Mouse (Mus musculus): Measurements from ENCODE around the gene 2900026A02Rik. TPM values are rescaled to one million over a fixed set of nuclear protein-coding genes. Genes with fewer than 3 reads are reported as not detected.
A peak's percentile ranks its signal among the peaks of the same experiment; 100 is the strongest.

2900026A02Rik gene
- polyA plus RNA-seq, 1 experiment from 2014 or later, result 2.9 TPM

GRCm38 (mm10) chr5:113136951-113137487 is 84.0 kb downstream of the 2900026A02Rik start:
- Histone ChIP-seq H3K27me3 (ENCODE audit: low read depth, poor library complexity, severe bottlenecking) (peaks cover 55% of the 10 kb centered on the region), H3K27ac (no peak overlapping the region), H3K36me3 (no peaks in the 10 kb centered on the region), H3K4me1 (peaks cover 45% of the 10 kb centered on the region), H3K9me3 (replicated peaks) (no peaks in the 10 kb centered on the region), H3K4me3 (peak overlapping the region; percentile 57)
- no peak for DNase-seq (ENCODE audit: low spot score)
- WGBS, result 70% methylated on average over 13 of the region's 13 CpGs

GRCm38 (mm10) chr5:113135513-113135912 is 85.5 kb downstream of the 2900026A02Rik start:
- no peak overlapping the region for H3K27ac ChIP-seq
- no peak overlapping the region for H3K4me3 ChIP-seq
- DNase-seq (ENCODE audit: low spot score), result no peak
- no peaks in the 10 kb centered on the region for H3K36me3 ChIP-seq
- no peaks in the 10 kb centered on the region for H3K9me3 ChIP-seq (replicated peaks)
- WGBS, result 41% methylated on average over 10 of the region's 10 CpGs
- H3K4me1 ChIP-seq, result peaks cover 44% of the 10 kb centered on the region
- peaks cover 53% of the 10 kb centered on the region for H3K27me3 ChIP-seq (ENCODE audit: low read depth, poor library complexity, severe bottlenecking)

- 85% methylated on average over 19 of the region's 19 CpGs for WGBS
- H3K36me3 ChIP-seq, result no peaks in the 10 kb centered on the region
- no peaks in the 10 kb centered on the region for H3K9me3 ChIP-seq (replicated peaks)
- no peak overlapping the region for H3K4me3 ChIP-seq
- DNase-seq (ENCODE audit: low spot score), result no peak
- H3K27me3 ChIP-seq (ENCODE audit: low read depth, poor library complexity, severe bottlenecking), result peaks cover 38% of the 10 kb centered on the region
- H3K27ac ChIP-seq, result peak overlapping the region; percentile 81; the same call in 1 of the 2 replicates
- H3K4me1 ChIP-seq, result peaks cover 41% of the 10 kb centered on the region
These were observed 87.0 kb downstream of the 2900026A02Rik start for GRCm38 (mm10) chr5:113133722-113134710.

- Histone ChIP-seq H3K4me1 (peaks cover 36% of the 10 kb centered on the region), H3K36me3 (no peaks in the 10 kb centered on the region), H3K27ac (peak overlapping the region; percentile 81), H3K9me3 (replicated peaks) (no peaks in the 10 kb centered on the region), H3K4me3 (no peak overlapping the region), H3K27me3 (ENCODE audit: low read depth, poor library complexity, severe bottlenecking) (peaks cover 29% of the 10 kb centered on the region)
- 62% methylated on average over 9 of the region's 9 CpGs for WGBS
- DNase-seq (ENCODE audit: low spot score), result no peak
These were observed 88.0 kb downstream of the 2900026A02Rik start for GRCm38 (mm10) chr5:113133080-113133491.

DNA sequence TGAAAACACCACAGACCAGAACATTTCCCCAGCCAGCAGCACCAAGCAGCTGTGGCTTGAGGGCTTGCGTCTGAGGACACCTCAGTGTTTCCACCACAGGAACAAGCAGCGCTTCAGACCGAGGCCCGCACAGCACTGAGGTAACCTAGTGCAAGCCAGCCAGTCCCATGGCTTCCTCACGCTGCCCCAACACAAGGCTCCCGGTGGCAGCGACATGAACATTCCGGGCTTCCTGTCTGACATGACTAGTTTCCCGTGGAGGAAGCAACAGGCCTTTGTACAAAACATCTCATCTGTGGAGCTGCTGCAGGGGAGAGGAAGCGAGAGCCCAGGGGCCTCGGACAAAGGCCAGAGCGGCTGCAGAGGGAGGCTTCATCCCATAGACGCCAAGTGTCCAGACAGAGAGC is 88.4 kb downstream of the 2900026A02Rik start:
- no peaks in the 10 kb centered on the region for H3K9me3 ChIP-seq (replicated peaks)
- peaks cover 24% of the 10 kb centered on the region for H3K27me3 ChIP-seq (ENCODE audit: low read depth, poor library complexity, severe bottlenecking)
- 73% methylated on average over 13 of the region's 13 CpGs for WGBS
- no peak overlapping the region for H3K4me3 ChIP-seq
- H3K36me3 ChIP-seq, result no peaks in the 10 kb centered on the region
- H3K27ac ChIP-seq, result peak overlapping the region; percentile 81
- H3K4me1 ChIP-seq, result peaks cover 36% of the 10 kb centered on the region
- no peak for DNase-seq (ENCODE audit: low spot score)

- Histone ChIP-seq H3K27me3 (ENCODE audit: low read depth, poor library complexity, severe bottlenecking) (no peaks in the 10 kb centered on the region), H3K9me3 (replicated peaks) (no peaks in the 10 kb centered on the region), H3K36me3 (no peaks in the 10 kb centered on the region), H3K4me1 (peaks cover 24% of the 10 kb centered on the region), H3K27ac (no peak overlapping the region), H3K4me3 (no peak overlapping the region)
- DNase-seq (ENCODE audit: low spot score), result no peak
- WGBS, result 60% methylated on average over 4 of the region's 4 CpGs
These were observed 92.6 kb downstream of the 2900026A02Rik start for GRCm38 (mm10) chr5:113128426-113128825.

DNA sequence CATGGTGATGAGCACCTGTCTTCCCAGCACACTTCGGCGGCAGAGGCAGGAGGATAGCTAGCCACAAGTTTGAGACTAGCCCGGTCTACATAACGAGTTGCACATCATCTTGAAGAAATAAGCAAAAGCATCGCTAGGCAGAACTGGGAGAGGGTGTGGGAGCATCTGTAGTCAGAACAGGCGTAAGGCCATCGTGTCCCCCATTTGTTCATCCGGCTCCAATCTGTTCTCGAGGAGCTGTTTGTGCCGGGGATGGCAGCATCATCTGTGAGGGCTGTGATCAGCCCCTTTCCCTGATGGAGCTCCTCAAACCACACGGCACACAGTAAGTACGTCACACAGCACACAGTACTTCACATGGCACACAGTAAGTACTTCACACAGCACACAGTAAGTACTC is 94.6 kb downstream of the 2900026A02Rik start:
- H3K4me3 ChIP-seq, result no peak overlapping the region
- no peak for DNase-seq (ENCODE audit: low spot score)
- H3K9me3 ChIP-seq (replicated peaks), result no peaks in the 10 kb centered on the region
- peaks cover 10% of the 10 kb centered on the region; the same call in 1 of the 2 replicates for H3K27me3 ChIP-seq (ENCODE audit: low read depth, poor library complexity, severe bottlenecking)
- H3K4me1 ChIP-seq, result peaks cover 32% of the 10 kb centered on the region
- H3K27ac ChIP-seq, result no peak overlapping the region
- no peaks in the 10 kb centered on the region for H3K36me3 ChIP-seq
- WGBS, result 89% methylated on average over 12 of the region's 12 CpGs

GRCm38 (mm10) chr5:113123693-113124092 is 97.3 kb downstream of the 2900026A02Rik start:
- peaks cover 59% of the 10 kb centered on the region for H3K4me1 ChIP-seq
- no peak overlapping the region for H3K4me3 ChIP-seq
- DNase-seq (ENCODE audit: low spot score), result no peak
- no peaks in the 10 kb centered on the region for H3K36me3 ChIP-seq
- H3K27ac ChIP-seq, result no peak overlapping the region
- WGBS, result 77% methylated on average over 10 of the region's 10 CpGs
- peaks cover 18% of the 10 kb centered on the region; the same call in 1 of the 2 replicates for H3K27me3 ChIP-seq (ENCODE audit: low read depth, poor library complexity, severe bottlenecking)
- no peaks in the 10 kb centered on the region for H3K9me3 ChIP-seq (replicated peaks)

- peak overlapping the region; percentile 84 for H3K27ac ChIP-seq
These were observed 98.5 kb downstream of the 2900026A02Rik start for GRCm38 (mm10) chr5:113122326-113123054.

GRCm38 (mm10) chr5:113121591-113121875 is 99.5 kb downstream of the 2900026A02Rik start:
- no peaks in the 10 kb centered on the region for H3K9me3 ChIP-seq (replicated peaks)

More at GRCm38 (mm10) chr5:113122326-113123054, 98.5 kb downstream of the 2900026A02Rik start:
- Histone ChIP-seq H3K36me3 (no peaks in the 10 kb centered on the region), H3K9me3 (replicated peaks) (no peaks in the 10 kb centered on the region), H3K4me3 (no peak overlapping the region), H3K4me1 (peaks cover 55% of the 10 kb centered on the region), H3K27me3 (ENCODE audit: low read depth, poor library complexity, severe bottlenecking) (peaks cover 18% of the 10 kb centered on the region; the same call in 1 of the 2 replicates)
- WGBS, result 23% methylated on average over 12 of the region's 12 CpGs
- DNase-seq (ENCODE audit: low spot score), result no peak

GRCm38 (mm10) chr5:113120741-113121590 is 100.1 kb downstream of the 2900026A02Rik start:
- H3K27me3 ChIP-seq (ENCODE audit: low read depth, poor library complexity, severe bottlenecking), result peaks cover 18% of the 10 kb centered on the region; the same call in 1 of the 2 replicates
- 0 out of 2 replicates have a peak overlapping the region, but pooled peaks have one; percentile 15 for H3K4me3 ChIP-seq
- H3K9me3 ChIP-seq (replicated peaks), result no peaks in the 10 kb centered on the region
- DNase-seq (ENCODE audit: low spot score), result peak; percentile 69
- H3K36me3 ChIP-seq, result no peaks in the 10 kb centered on the region
- WGBS, result 10% methylated on average over 15 of the region's 15 CpGs
- peaks cover 61% of the 10 kb centered on the region for H3K4me1 ChIP-seq
- peak overlapping the region; percentile 84 for H3K27ac ChIP-seq

More at GRCm38 (mm10) chr5:113121591-113121875, 99.5 kb downstream of the 2900026A02Rik start:
- H3K4me3 ChIP-seq, result 0 out of 2 replicates have a peak overlapping the region, but pooled peaks have one; percentile 15
- peaks cover 18% of the 10 kb centered on the region; the same call in 1 of the 2 replicates for H3K27me3 ChIP-seq (ENCODE audit: low read depth, poor library complexity, severe bottlenecking)
- peaks cover 57% of the 10 kb centered on the region for H3K4me1 ChIP-seq
- WGBS, result 44% methylated on average over 6 of the region's 6 CpGs
- DNase-seq (ENCODE audit: low spot score), result no peak
- H3K27ac ChIP-seq, result peak overlapping the region; percentile 84
- H3K36me3 ChIP-seq, result no peaks in the 10 kb centered on the region
